Mouse (Mus musculus) kidney, adult 11 months (tissue): ENCODE measurements around the gene Nkiras2.
"Not testable (repeated sequence)": the region's sequence is repeated elsewhere in the genome, so short reads cannot be mapped to it uniquely, and the experiment has no call there.

Experiments
- DNase-seq: peaks from one replicate; pipeline ENCODE4 v3.0.0; 2022

The Nkiras2 gene

DNA sequence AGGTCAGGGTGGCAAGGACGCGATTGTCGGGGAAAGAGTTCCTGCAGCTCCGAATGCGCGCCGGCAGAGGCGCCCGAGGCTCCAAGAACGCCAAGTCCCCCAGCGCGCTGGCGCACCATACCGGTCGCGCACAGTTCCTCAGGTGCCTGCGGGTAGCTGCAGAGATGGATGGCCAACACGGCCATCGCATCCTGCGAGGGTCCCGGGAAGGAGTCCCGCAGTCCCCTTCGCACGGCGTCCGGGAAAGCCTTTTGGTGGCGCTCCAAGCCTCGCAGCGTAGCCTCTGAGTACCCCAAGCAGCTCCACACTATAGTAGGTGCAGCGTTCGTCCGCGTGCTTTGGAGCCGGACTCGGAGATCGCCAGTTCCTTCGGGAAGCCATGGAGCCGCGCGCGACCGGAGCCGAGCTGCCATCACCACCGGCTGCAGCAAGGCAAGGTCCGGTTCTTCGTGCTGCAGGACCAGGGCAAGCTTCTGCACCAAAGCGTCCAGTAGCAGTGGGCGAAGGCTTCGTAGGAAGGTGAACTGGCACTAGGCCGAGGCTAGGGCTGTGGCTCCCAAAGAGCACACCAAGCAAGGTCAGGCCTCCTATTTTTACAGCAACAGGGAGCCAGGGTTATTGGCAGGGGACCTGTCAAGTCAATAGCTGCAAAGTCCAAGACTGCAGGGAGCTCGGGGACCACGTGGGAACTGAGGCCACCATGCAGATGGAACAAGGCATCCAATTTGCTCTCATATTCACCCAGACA lies 21.3 kb downstream of the Nkiras2 start:
- no peak for DNase-seq

DNA sequence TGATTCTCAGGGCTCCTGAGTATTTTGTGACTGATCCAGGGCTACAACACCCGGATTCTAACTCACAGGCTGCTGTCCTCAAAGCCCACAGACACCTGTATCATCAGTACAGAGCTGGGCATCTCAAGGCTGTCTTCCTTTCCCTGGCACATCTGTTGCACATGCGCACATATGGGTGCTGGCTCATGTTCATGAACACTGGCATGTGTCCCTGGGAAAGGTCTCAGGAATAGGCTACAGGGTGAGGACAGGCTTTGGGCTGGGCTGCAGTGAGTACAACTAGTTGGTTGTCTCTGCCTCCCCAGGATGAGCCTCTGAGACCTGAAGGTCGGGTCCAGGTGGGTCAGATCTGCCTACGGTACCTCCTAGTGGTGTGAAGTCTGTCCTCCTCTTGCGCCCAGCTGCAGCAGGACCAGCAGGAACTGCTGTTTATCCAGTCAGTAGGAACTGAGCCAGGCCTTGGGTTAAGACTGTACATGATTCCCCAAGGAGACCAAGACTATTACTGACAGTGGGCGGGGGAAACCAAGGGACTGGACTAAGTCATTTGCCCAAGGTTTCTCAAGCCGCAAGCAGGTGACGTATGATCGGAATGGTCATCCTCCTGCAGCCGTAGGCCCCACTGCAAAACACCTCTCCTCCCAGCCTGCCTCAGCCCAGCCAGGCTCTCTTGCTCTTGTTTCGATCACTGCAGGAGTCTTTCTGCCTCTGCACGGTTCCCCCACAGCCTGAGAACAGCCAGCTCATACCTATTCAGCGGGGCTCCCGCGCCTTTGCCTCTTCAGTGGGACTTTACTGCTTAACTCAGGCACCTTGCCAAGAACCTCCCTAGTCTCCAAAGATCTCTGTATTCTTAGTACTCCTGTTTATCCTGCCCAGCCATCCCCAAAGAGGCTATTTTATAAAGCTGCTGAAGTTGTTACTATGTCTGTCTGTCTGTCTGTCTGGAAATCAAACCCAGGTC lies 24.9 kb downstream of the Nkiras2 start:
- no peak for DNase-seq

DNA sequence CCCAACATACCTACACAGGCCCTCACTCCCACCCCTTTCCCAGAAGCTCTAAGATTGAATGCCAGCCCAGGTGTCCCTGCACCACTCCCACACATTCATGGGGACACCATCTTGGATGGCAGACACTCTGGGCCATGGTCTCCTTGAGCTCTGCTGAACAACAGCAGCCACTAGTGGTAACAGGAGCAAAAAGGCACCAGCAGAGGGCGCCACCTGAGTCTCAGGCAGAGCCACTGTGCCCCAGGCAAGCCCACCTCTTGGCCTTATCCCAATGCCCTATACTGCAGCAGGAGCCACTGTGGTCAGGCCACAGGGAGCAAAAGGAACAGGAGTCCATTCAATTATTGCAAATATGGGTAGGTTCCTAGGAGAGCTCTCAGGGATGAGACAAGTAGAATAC lies 27.2 kb downstream of the Nkiras2 start:
- no peak for DNase-seq

DNA sequence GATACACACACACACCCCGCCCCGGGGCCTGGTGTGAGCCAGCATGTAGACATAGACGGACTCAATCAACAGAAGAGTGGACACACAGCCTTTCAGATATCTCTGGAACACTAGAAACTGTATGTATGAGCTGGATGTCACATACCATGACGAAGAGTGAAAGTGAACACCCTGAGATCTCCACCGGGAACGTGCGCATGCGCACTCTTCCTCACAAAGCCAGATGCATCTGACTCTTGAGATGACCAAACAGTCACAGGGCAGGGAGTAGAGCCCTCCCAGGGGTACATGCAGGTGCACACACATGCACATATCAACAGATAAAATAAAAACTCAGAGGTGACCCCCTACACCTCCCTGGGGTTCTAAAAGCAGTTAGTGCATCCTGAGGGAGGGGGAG lies 29.4 kb downstream of the Nkiras2 start:
- DNase-seq: no peak

DNA sequence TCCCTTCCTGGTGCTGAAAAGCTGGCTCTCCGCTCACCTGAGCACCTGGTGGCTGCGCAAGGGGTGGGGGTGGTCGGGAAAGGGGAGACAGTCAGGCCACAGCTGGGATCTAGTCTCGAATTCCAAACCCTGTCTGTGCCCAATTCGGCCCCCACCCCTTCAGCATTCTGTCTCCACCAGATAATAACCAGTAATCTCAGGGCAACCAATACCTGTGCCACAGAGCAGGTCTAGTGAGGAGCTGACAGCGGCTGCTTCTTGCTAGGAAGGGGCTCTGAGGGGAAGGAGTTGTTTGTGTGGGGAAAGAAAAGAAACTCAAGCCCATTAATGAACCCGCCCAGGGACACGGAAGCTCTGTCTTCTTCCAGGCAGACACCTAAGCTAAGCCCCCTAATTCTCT lies 32.2 kb downstream of the Nkiras2 start:
- DNase-seq: no peak

DNA sequence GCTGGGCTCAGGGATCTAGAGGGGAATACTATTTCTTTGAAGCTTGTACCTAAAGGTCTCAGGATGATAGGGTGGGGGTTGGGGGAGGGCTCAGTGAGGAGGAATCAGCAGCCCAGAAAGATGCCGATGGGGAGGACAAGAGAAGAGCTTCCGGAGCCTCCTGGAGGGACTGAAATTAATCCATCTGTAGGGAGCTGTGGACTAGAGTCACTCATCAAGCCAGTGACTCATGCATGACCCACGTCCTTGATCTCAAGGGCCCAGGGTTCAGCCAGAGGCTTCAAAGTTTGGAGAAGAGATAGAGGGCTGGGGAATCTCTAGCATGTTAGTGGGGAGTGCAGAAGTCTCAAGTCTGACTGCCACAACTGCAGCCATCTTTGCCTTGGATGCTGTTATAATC lies 32.7 kb downstream of the Nkiras2 start:
- no peak for DNase-seq

DNA sequence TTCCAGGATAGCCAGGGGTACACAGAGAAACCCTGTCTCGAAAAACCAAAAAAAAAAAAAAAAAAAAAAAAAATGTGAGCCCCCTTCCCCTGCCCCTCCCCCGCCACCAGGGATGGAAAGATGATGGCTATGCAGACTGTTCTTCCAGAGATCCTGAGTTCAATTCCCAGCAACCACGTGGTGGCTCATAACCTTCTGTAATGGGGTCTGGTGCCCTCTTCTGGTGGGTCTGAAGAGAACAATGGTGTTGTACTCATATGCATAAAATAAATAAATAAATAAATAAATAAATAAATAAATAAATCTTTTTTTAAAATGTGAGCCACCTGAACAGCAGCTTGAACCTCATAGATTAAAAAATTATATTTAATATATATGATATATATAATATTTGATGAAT lies 36.5 kb downstream of the Nkiras2 start:
- DNase-seq: not testable (repeated sequence)

DNA sequence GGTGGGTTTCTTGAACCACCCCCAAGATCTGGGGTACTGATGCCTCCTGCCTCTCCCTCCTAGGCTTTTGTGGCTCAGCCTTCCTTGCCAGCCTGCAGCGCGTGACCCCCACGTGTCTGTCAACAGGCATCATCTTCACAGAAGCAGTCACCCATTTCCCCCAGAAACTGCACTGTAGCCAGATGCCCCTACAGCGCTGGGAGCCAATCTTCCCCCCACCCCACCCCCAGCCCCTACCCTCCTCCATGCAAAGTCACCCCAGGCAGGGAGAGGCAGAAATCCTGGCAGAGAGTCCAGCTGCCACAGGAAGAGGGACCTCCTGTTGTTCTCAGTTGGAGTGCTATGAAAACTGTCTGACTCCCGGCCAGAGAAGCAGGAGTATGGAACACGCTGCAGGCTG lies 37.4 kb downstream of the Nkiras2 start:
- DNase-seq: no peak

DNA sequence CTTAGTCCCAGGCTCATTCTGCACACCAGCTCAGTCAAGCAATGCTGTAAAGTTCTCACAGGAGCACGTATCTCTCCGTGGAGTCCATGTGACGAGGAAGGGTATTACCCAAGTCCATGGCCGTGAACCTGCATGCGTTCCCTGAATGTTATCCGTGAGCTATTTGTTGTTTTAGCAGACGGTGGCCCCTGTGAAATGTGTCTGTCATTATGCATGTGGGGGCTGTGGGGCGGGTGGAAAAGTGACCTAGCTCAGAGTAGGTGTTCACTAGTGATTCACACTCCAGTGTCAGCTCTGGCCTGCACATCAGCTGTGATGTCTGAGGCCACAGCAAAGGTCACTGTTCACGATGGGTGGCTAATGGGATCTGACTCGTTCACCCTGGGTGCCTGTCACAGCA lies 40.8 kb downstream of the Nkiras2 start:
- DNase-seq: no peak

DNA sequence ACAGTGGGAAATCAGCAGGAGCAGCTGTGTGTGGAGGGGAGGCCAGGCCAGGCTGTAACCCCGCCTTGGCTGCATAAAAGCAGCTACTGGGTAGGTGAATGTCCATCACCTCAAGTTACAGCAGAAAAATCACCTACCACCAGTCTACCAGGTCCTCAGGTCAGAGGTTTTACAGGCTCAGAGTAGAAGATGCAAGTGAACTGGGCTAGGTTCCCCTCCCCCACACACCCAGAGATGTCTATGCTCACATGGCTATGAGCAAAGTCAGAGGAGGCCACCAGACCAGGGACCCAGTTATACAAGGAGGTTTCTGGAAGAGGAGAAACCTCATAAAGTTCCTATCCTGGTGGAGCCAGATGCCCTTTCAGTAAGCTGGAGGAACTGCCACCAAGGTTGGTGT lies 52.0 kb downstream of the Nkiras2 start:
- no peak for DNase-seq

DNA sequence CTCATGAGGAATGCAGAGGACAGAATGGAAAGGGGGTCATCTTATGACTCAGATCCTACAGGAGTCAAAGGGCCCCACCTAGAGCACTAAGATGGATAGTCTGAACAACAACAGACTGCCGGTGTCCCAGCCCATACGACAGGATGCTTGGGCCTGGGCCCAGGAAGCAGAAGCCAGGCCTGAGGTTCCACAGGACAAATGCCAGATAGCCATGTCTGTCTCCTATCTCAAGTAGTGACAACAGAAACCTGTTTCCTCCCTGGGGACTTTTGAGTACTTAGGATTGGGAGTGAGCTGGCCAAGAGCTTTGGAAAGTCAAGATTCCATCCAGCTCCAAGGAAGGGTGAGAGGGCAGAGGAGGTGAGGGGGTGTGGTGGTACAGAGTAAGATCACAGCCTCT lies 52.9 kb downstream of the Nkiras2 start:
- DNase-seq: no peak

DNA sequence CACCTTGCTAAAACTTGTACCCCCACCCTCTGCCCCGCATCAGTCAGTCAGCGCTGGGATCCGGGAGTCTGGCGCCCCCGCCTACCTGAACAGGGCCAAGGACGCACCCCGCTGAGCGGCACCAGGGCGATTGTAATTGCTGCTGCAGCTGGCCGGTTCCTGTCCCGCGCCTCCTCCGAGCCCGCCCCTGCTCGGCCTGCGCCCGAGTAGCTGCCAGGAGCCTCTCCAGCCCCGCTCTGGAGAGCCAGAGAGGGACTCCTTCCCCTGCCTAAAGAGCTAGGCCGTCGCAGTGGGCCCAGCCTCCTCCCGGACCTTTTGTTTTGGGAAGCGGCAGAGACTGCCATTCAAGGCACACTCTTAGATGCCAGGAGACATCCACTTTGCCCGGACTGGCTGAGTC lies 54.1 kb downstream of the Nkiras2 start:
- DNase-seq: no peak
